Mouse (Mus musculus) G1E (cell line): Measurements from ENCODE around the gene Tk1. TPM values are rescaled to one million over a fixed set of nuclear protein-coding genes. Genes with fewer than 3 reads are reported as not detected.
A peak's percentile ranks its signal among the peaks of the same experiment; 100 is the strongest.

Source experiments
- ATAC-seq: 2 replicates; pipeline ENCODE4 v1.8.0; 2016; ENCODE audit warnings: mild to moderate bottlenecking; ENCODE audit not compliant: insufficient number of reproducible peaks, poor library complexity, low FRiP score, severe bottlenecking; ENCODE audit errors: extremely low read depth
- DNase-seq: peaks from one replicate; pipeline ENCODE4 v3.0.0; 2012; ENCODE audit warnings: low spot score
- H3K27me3 ChIP-seq: 2 replicates; pipeline ENCODE4 v1.6.1; 2012; ENCODE audit warnings: mild to moderate bottlenecking, low read length, inconsistent platforms; ENCODE audit not compliant: insufficient read depth
- H3K36me3 ChIP-seq: replicated peaks from 2 replicates; pipeline ENCODE3; 2012; ENCODE audit warnings: mild to moderate bottlenecking, inconsistent platforms
- H3K4me1 ChIP-seq: 2 replicates; pipeline ENCODE4 v1.6.1; 2012; ENCODE audit warnings: low read depth, low read length, inconsistent platforms, mixed read lengths; ENCODE audit not compliant: insufficient read depth
- H3K4me3 ChIP-seq: 2 replicates; pipeline ENCODE4 v1.5.1; 2012; ENCODE audit warnings: low read depth, mild to moderate bottlenecking, inconsistent platforms, low read length, moderate library complexity, mixed read lengths
- H3K9me3 ChIP-seq: replicated peaks from 2 replicates; pipeline ENCODE4 v1.6.1; 2012; ENCODE audit warnings: inconsistent platforms
- CTCF ChIP-seq: IDR thresholded peaks from 2 replicates; pipeline ENCODE4 v1.5.1; 2012; ENCODE audit warnings: low read depth, low read length, inconsistent platforms, mixed read lengths
- GATA1 ChIP-seq: IDR thresholded peaks from 2 replicates; pipeline ENCODE4 v1.6.1; 2012; ENCODE audit warnings: borderline replicate concordance, low read length, inconsistent platforms, mixed read lengths
- GATA2 ChIP-seq: IDR thresholded peaks from 2 replicates; pipeline ENCODE4 v1.6.1; 2012; ENCODE audit warnings: low read depth, low read length, inconsistent platforms, borderline replicate concordance
- POLR2AphosphoS5 ChIP-seq: IDR thresholded peaks from 2 replicates; pipeline ENCODE4 v1.6.1; 2012; ENCODE audit warnings: low read depth, low read length, inconsistent platforms; ENCODE audit not compliant: insufficient replicate concordance
- TAL1 ChIP-seq: conservative IDR thresholded peaks from 2 replicates; pipeline ENCODE4 v1.6.1; 2012; ENCODE audit warnings: low read depth, low read length, inconsistent platforms, mixed read lengths
- polyA plus RNA-seq: library from polyadenylated mRNA; stranded (reverse); fragments of >175 nt; gene quantifications from 2 replicates; pipeline ENCODE4 v1.2.3, GENCODE M21; 2012
- total RNA-seq, 2 experiments: library from RNA; stranded (forward) in 1 of 2; stranded (reverse) in 1 of 2; fragments of 200-1000 nt in 1 of 2; fragments of >200 nt in 1 of 2; fragmentation: Nextera tagmentation in 1 of 2; gene quantifications; 2 replicates each; pipeline ENCODE4 v1.2.3; 2014 to 2017

Tk1 gene
- total RNA-seq (2014; fragmentation: Nextera tagmentation) (63.5 and 75.8 TPM in 2 replicates), total RNA-seq (2017) (73.2 and 85.0 TPM in 2 replicates), polyA plus RNA-seq (51.3 and 77.0 TPM in 2 replicates)

DNA sequence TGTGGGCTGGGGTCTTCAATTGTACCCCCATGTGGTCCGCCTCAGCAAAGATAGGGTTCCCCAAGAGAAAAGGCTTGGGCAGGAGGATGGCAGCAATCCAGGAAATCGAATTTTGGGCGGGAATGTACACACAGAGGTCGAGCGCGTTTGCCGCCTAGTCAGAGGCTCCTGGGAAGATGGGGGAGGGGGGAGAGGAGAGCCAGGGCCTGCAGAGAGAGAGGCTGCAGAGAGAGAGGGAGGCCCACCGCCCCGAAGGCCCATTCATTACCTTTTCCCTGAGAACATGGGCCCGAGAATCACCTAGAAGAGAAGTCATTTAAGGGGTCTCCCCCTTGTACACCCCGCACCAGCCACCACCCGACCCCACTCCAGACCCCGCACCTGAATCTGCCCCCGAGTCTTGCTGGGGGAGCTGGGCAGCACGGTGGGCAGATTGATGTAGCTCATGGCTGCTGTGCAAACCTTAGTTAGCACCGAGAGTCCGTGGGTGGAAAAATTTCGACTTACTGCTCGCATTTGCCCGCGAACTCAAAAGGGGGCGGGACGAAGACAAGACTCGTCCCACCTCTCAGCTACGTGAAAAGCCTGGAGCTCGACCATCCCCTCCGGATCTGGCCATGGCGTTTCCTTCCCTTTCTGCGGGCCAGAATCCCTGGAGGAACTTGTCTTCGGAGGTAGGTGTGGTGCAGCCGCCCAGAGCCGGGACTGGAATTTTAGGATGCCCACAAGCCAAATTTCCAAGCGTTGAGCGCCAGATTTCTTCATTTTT lies at the start of gene Tk1, which contains the start of gene Afmid:
Gene Tk1 (minus strand): TSS at position 760 of the 769 bp plus-strand sequence.
Gene Afmid (plus strand): TSS at position 592 of the 769 bp plus-strand sequence.
- Histone ChIP-seq H3K36me3 (peaks cover 44% of the 10 kb centered on the region), H3K27me3 (no peaks in the 10 kb centered on the region), H3K4me3 (peak within 1 kb of the TSS; percentile 79), H3K9me3 (no peaks in the 10 kb centered on the region), H3K4me1 (peaks cover 87% of the 10 kb centered on the region)
- DNase-seq: peak; percentile 75
- ATAC-seq: peak; percentile 50
- TF ChIP-seq TAL1: no peak
- no peak for TF ChIP-seq GATA1
- no peak for TF ChIP-seq POLR2AphosphoS5
- no peak for TF ChIP-seq GATA2
- TF ChIP-seq CTCF: no peak

GRCm38 (mm10) chr11:117875681-117876080 lies 49.8 kb upstream of the Tk1 start:
- peaks cover 5% of the 10 kb centered on the region; the same call in 1 of the 2 replicates for H3K4me1 ChIP-seq
- peaks cover 65% of the 10 kb centered on the region for H3K27me3 ChIP-seq
- no peak overlapping the region for H3K4me3 ChIP-seq
- ATAC-seq (no peak), DNase-seq (no peak)
- TF ChIP-seq TAL1: no peak
- no peak for TF ChIP-seq POLR2AphosphoS5
- no peak for TF ChIP-seq GATA2
- TF ChIP-seq CTCF: no peak
- TF ChIP-seq GATA1: no peak
- no peaks in the 10 kb centered on the region for H3K36me3 ChIP-seq
- no peaks in the 10 kb centered on the region for H3K9me3 ChIP-seq

DNA sequence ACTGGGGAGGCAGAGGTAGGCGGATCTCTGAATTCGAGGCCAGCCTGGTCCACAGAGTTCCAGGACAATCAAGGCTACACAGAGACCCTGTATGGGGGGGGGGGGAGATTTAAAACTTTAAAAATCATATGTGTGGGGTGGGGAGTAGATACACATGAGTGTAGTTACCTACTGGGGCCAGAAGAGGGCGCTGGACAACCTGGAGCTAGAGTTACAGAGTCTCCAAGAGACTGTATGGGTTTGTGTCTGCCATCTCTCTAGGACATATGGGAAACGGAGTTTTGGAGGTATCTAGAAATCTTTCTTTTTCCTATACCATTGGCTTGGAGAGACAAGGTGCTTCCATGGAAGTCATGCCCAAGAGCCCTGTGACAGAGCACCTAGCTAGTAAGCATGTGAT lies 48.5 kb upstream of the Tk1 start:
- DNase-seq (no peak), ATAC-seq (no peak)
- peaks cover 62% of the 10 kb centered on the region for H3K27me3 ChIP-seq
- no peaks in the 10 kb centered on the region for H3K36me3 ChIP-seq
- TF ChIP-seq GATA1 (no peak), CTCF (no peak), GATA2 (no peak), TAL1 (no peak), POLR2AphosphoS5 (no peak)
- H3K4me3 ChIP-seq: no peak overlapping the region
- peaks cover 8% of the 10 kb centered on the region; the same call in 1 of the 2 replicates for H3K4me1 ChIP-seq
- no peaks in the 10 kb centered on the region for H3K9me3 ChIP-seq

- Histone ChIP-seq H3K4me1 (peaks cover 3% of the 10 kb centered on the region; the same call in 1 of the 2 replicates), H3K9me3 (no peaks in the 10 kb centered on the region), H3K4me3 (no peak within 1 kb of the TSS), H3K27me3 (peaks cover 64% of the 10 kb centered on the region), H3K36me3 (no peaks in the 10 kb centered on the region)
- ATAC-seq (no peak), DNase-seq (no peak)
- TF ChIP-seq GATA2 (no peak), TAL1 (no peak), POLR2AphosphoS5 (no peak), GATA1 (no peak), CTCF (no peak)
These were observed 47.1 kb upstream of the Tk1 start, which contains the start of gene Tha1 for GRCm38 (mm10) chr11:117872861-117873608. Gene Tha1, minus strand, starts transcription at chr11:117873481.

- ATAC-seq: no peak
- no peak for DNase-seq
- no peaks in the 10 kb centered on the region for H3K9me3 ChIP-seq
- H3K4me1 ChIP-seq: peaks cover 3% of the 10 kb centered on the region; the same call in 1 of the 2 replicates
- H3K36me3 ChIP-seq: no peaks in the 10 kb centered on the region
- H3K4me3 ChIP-seq: no peak overlapping the region
- no peak for TF ChIP-seq GATA2
- H3K27me3 ChIP-seq: peaks cover 63% of the 10 kb centered on the region
These were observed 46.2 kb upstream of the Tk1 start for GRCm38 (mm10) chr11:117871911-117872584.

- H3K27me3 ChIP-seq: peaks cover 67% of the 10 kb centered on the region
- ATAC-seq: no peak
- no peak for DNase-seq
- no peaks in the 10 kb centered on the region for H3K36me3 ChIP-seq
- H3K4me1 ChIP-seq: peaks cover 5% of the 10 kb centered on the region
- no peak overlapping the region for H3K4me3 ChIP-seq
- TF ChIP-seq GATA1: no peak
- TF ChIP-seq TAL1: no peak
- no peak for TF ChIP-seq POLR2AphosphoS5
- TF ChIP-seq CTCF: no peak
- TF ChIP-seq GATA2: no peak
- H3K9me3 ChIP-seq: no peaks in the 10 kb centered on the region
These were observed 45.5 kb upstream of the Tk1 start for GRCm38 (mm10) chr11:117871376-117871775.
